Mouse (Mus musculus) forebrain, postnatal 0 days (tissue): ENCODE results near the gene Tspan13. TPM values are rescaled to one million over a fixed set of nuclear protein-coding genes. Genes with fewer than 3 reads are reported as not detected.

Experiments
- ATAC-seq: fragments of 200-750 bp; cut with Nextera tagmentation; 2 replicates; pipeline ENCODE4 v1.8.0; 2017; ENCODE audit warnings: mild to moderate bottlenecking, moderate library complexity
- DNase-seq: peaks from one replicate; pipeline ENCODE4 v3.0.0-alpha.2; 2015
- H3K27ac ChIP-seq: fragments of 300-500 bp; sonication (generic); 2 replicates; pipeline ENCODE4 v1.5.1; 2014; ENCODE audit warnings: low read depth, mild to moderate bottlenecking, antibody characterized with exemption, low read length, moderate library complexity, mixed read lengths
- H3K27me3 ChIP-seq: fragments of 300-500 bp; sonication (generic); 2 replicates; pipeline ENCODE4 v1.6.1; 2014; ENCODE audit warnings: mild to moderate bottlenecking, low read length, mixed read lengths; ENCODE audit not compliant: insufficient read depth
- H3K36me3 ChIP-seq: fragments of 300-500 bp; sonication (generic); 2 replicates; pipeline ENCODE4 v1.6.1; 2014; ENCODE audit warnings: mild to moderate bottlenecking, moderate library complexity; ENCODE audit not compliant: insufficient read depth
- H3K4me1 ChIP-seq: fragments of 300-500 bp; sonication (generic); 2 replicates; pipeline ENCODE4 v1.6.1; 2014; ENCODE audit warnings: antibody characterized with exemption; ENCODE audit not compliant: insufficient read depth
- H3K4me2 ChIP-seq: fragments of 300-500 bp; sonication (generic); 2 replicates; pipeline ENCODE4 v1.6.1; 2014; ENCODE audit warnings: low read depth, mild to moderate bottlenecking, moderate library complexity
- H3K4me3 ChIP-seq: fragments of 300-500 bp; sonication (generic); 2 replicates; pipeline ENCODE4 v1.5.1; 2014; ENCODE audit warnings: low read depth, low read length, mixed read lengths
- H3K9ac ChIP-seq: fragments of 300-500 bp; sonication (generic); 2 replicates; pipeline ENCODE4 v1.6.1; 2014; ENCODE audit warnings: mild to moderate bottlenecking
- H3K9me3 ChIP-seq: fragments of 300-500 bp; sonication (generic); 2 replicates; pipeline ENCODE4 v1.6.1; 2016; ENCODE audit warnings: low read length
- CTCF ChIP-seq: sonication (generic); IDR thresholded peaks from 2 replicates; pipeline ENCODE4 v1.5.1; 2016; ENCODE audit warnings: antibody characterized with exemption, control low read depth, low read depth
- WGBS: fragments of 180-500 bp; shearing (Covaris S2); extraction: QIAGEN DNeasy Blood & Tissue Kit; methylation state at CpG from one replicate; pipeline ENCODE4 v1.1.7; 2014; 5-methylcytosine and 5-hydroxymethylcytosine counted together
- polyA plus RNA-seq: library from polyadenylated mRNA; unstranded; fragments of >200 nt; fragmentation: Nextera tagmentation; extraction: Ambion mirVana; gene quantifications from 2 replicates; pipeline ENCODE4 v1.2.1, GENCODE M21; 2015
- total RNA-seq: library from RNA; depleted of rRNA; stranded (reverse); fragments of >200 nt; gene quantifications from 2 replicates; pipeline ENCODE4 v1.2.3, GENCODE M21; 2014

The Tspan13 gene
- total and polyA plus RNA-seq, 2 experiments from 2014 or later = 300 to 428 TPM

DNA sequence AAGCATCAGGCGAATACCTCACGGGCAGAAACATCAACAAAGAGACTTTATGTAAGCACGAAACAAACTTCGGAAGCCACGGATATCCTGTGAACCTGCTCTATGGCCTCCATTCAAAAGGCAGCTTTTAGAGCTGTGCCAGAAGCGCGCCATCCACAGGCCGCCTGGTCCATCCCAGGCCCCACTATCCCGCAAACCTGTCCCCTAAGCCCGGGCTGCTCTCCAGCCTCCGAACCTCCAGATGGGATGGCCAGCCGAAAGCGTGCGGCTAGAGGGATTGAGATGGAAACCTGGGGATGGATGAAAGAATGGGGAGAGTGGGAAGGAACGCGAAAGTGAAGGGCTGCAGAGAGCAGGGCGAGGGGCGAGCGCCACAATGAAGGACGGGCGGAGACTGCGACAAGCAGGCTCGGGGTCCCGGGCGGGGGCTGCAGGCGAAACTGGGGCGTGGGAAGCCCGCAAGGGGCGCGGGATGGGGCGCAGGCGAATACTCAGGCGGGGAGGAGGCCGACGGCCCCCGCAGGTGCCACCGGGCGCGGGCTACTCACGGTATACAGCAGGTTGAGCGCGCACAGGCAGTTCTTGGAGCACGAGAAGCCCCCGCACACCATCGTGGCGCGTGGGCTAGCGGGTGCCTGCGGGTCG lies 475 bp downstream of the Tspan13 start:
- no peaks in the 10 kb centered on the region for H3K27me3 ChIP-seq
- H3K36me3 ChIP-seq = no peaks in the 10 kb centered on the region
- H3K4me1 ChIP-seq = no peaks in the 10 kb centered on the region; the same call in 1 of the 2 replicates
- ATAC-seq (peak; percentile 75), DNase-seq (peak; percentile 80)
- H3K4me3 ChIP-seq = peak overlapping the region; percentile 97
- H3K4me2 ChIP-seq = peak overlapping the region; percentile 52
- H3K9me3 ChIP-seq = no peaks in the 10 kb centered on the region
- peak; percentile 58 for TF ChIP-seq CTCF
- peak overlapping the region; percentile 99 for H3K9ac ChIP-seq
- H3K27ac ChIP-seq = peak overlapping the region; percentile 94
- WGBS = under 1% methylated on average over 49 of the region's 50 CpGs

GRCm38 (mm10) chr12:36041281-36041589 lies 1.1 kb downstream of the Tspan13 start:
- H3K9ac ChIP-seq = peak overlapping the region; percentile 99
- no peak for DNase-seq
- no peaks in the 10 kb centered on the region; the same call in 1 of the 2 replicates for H3K4me1 ChIP-seq
- peak overlapping the region; percentile 97 for H3K4me3 ChIP-seq
- WGBS = 22% methylated on average over 4 of the region's 4 CpGs
- H3K36me3 ChIP-seq = no peaks in the 10 kb centered on the region
- H3K4me2 ChIP-seq = peak overlapping the region; percentile 52
- no peak for TF ChIP-seq CTCF
- no peak overlapping the region for H3K27ac ChIP-seq
- no peak for ATAC-seq
- H3K27me3 ChIP-seq = no peaks in the 10 kb centered on the region
- no peaks in the 10 kb centered on the region for H3K9me3 ChIP-seq

GRCm38 (mm10) chr12:36040571-36041280 lies 1.6 kb downstream of the Tspan13 start:
- no peaks in the 10 kb centered on the region for H3K36me3 ChIP-seq
- H3K9ac ChIP-seq = peak overlapping the region; percentile 99
- DNase-seq = peak; percentile 26
- no peak for ATAC-seq
- no peaks in the 10 kb centered on the region for H3K27me3 ChIP-seq
- 37% methylated on average over 10 of the region's 10 CpGs for WGBS
- peak overlapping the region; percentile 97 for H3K4me3 ChIP-seq
- no peaks in the 10 kb centered on the region; the same call in 1 of the 2 replicates for H3K4me1 ChIP-seq
- TF ChIP-seq CTCF = no peak
- H3K9me3 ChIP-seq = no peaks in the 10 kb centered on the region
- H3K27ac ChIP-seq = no peak overlapping the region
- H3K4me2 ChIP-seq = peak overlapping the region; percentile 52

- whole genome bisulfite sequencing = 62% methylated on average over 9 of the region's 9 CpGs
- Histone ChIP-seq H3K27ac (no peak overlapping the region), H3K9ac (0 out of 2 replicates have a peak overlapping the region, but pooled peaks have one; percentile 7), H3K27me3 (no peaks in the 10 kb centered on the region), H3K4me2 (peak overlapping the region; percentile 52), H3K4me3 (0 out of 2 replicates have a peak overlapping the region, but pooled peaks have one; percentile 97), H3K36me3 (no peaks in the 10 kb centered on the region), H3K9me3 (no peaks in the 10 kb centered on the region), H3K4me1 (no peaks in the 10 kb centered on the region; the same call in 1 of the 2 replicates)
- DNase-seq (no peak), ATAC-seq (no peak)
- no peak for TF ChIP-seq CTCF
Measured at GRCm38 (mm10) chr12:36039541-36040084, 2.7 kb downstream of the Tspan13 start.

GRCm38 (mm10) chr12:36036776-36037175 lies 5.5 kb downstream of the Tspan13 start:
- 93% methylated on average over 10 of the region's 10 CpGs for WGBS
- no peaks in the 10 kb centered on the region for H3K27me3 ChIP-seq
- no peaks in the 10 kb centered on the region for H3K9me3 ChIP-seq
- no peak for TF ChIP-seq CTCF
- H3K9ac ChIP-seq = no peak overlapping the region
- H3K4me1 ChIP-seq = no peaks in the 10 kb centered on the region; the same call in 1 of the 2 replicates
- H3K27ac ChIP-seq = no peak overlapping the region
- ATAC-seq (no peak), DNase-seq (no peak)
- H3K36me3 ChIP-seq = no peaks in the 10 kb centered on the region
- no peak overlapping the region for H3K4me2 ChIP-seq
- H3K4me3 ChIP-seq = no peak overlapping the region

- Histone ChIP-seq H3K9me3 (no peaks in the 10 kb centered on the region), H3K36me3 (no peaks in the 10 kb centered on the region), H3K27me3 (no peaks in the 10 kb centered on the region), H3K27ac (no peak overlapping the region), H3K4me1 (no peaks in the 10 kb centered on the region; the same call in 1 of the 2 replicates), H3K4me2 (no peak overlapping the region), H3K4me3 (no peak overlapping the region), H3K9ac (no peak overlapping the region)
- TF ChIP-seq CTCF = no peak
- DNase-seq = no peak
- 97% methylated on average over 7 of the region's 7 CpGs for WGBS
- no peak for ATAC-seq
Measured at GRCm38 (mm10) chr12:36036121-36036520, 6.2 kb downstream of the Tspan13 start.

- H3K36me3 ChIP-seq = no peaks in the 10 kb centered on the region
- no peaks in the 10 kb centered on the region for H3K9me3 ChIP-seq
- H3K4me1 ChIP-seq = no peaks in the 10 kb centered on the region; the same call in 1 of the 2 replicates
- TF ChIP-seq CTCF = no peak
- DNase-seq (no peak), ATAC-seq (no peak)
- 96% methylated on average over 6 of the region's 6 CpGs for WGBS
- H3K4me3 ChIP-seq = no peak overlapping the region
- no peak overlapping the region for H3K4me2 ChIP-seq
- H3K9ac ChIP-seq = no peak overlapping the region
- H3K27ac ChIP-seq = no peak overlapping the region
- H3K27me3 ChIP-seq = no peaks in the 10 kb centered on the region
Measured at GRCm38 (mm10) chr12:36035501-36035900, 6.8 kb downstream of the Tspan13 start.
